Mouse (Mus musculus) gastrocnemius, adult 2 months (tissue): ENCODE data around the gene Derl3. TPM values are rescaled to one million over a fixed set of nuclear protein-coding genes. Genes with fewer than 3 reads are reported as not detected.

ENCODE experiments used
- DNase-seq: peaks from one replicate; pipeline ENCODE4 v3.0.0; 2022
- H3K27ac ChIP-seq: fragments of 200-600 bp; 2 replicates; pipeline ENCODE4 v1.8.1; 2022; ENCODE audit warnings: mild to moderate bottlenecking
- H3K4me3 ChIP-seq: fragments of 200-600 bp; 2 replicates; pipeline ENCODE4 v1.8.1; 2022; ENCODE audit warnings: mild to moderate bottlenecking, moderate library complexity
- CTCF ChIP-seq: fragments of 200-600 bp; IDR thresholded peaks from 2 replicates; pipeline ENCODE4 v1.8.1; 2022; ENCODE audit warnings: antibody characterized with exemption, mild to moderate bottlenecking, moderate library complexity
- intact Hi-C: fragments of 180-260 bp; cut with DNase I; formaldehyde crosslinking; loops from one replicate; pipeline ENCODE4 v1.15.1; 2025
- total RNA-seq, 2 experiments: library from RNA; stranded (reverse); gene quantifications; 2 replicates each; pipeline ENCODE4 v1.2.3; 2021

The Derl3 gene
- total RNA-seq, 2 experiments from 2014 or later, result 0.45 TPM; not detected in 1

DNA sequence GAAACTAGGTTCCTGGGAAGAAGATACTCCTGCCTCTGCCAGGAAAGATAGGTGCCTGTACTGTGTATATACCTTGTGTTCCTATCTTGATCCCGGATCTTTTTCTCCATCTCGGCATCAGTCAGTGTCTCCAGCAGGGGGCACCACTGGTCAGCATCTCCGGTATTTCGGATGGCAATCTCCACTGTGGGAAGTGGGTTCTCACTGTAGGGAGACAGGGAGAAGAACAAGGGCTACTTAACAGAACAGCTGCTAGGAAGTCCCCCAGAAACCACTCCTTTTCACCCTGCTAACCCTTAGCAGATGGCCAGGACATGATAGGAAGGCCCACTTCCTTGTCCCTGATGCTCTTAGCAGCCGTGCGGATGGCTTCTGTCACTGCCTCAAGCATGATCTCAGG, 4.2 kb downstream of the Derl3 start:
- H3K27ac ChIP-seq, result peak overlapping the region; percentile 90
- DNase-seq, result peak; percentile 85
- peak; percentile 83 for TF ChIP-seq CTCF
- no peak overlapping the region for H3K4me3 ChIP-seq
- intact Hi-C loops, result loop anchor here (1.0 to 5.0 kb wide), 2 partner anchors 40 to 54 kb away; partner anchors contain the start of gene Mmp11

DNA sequence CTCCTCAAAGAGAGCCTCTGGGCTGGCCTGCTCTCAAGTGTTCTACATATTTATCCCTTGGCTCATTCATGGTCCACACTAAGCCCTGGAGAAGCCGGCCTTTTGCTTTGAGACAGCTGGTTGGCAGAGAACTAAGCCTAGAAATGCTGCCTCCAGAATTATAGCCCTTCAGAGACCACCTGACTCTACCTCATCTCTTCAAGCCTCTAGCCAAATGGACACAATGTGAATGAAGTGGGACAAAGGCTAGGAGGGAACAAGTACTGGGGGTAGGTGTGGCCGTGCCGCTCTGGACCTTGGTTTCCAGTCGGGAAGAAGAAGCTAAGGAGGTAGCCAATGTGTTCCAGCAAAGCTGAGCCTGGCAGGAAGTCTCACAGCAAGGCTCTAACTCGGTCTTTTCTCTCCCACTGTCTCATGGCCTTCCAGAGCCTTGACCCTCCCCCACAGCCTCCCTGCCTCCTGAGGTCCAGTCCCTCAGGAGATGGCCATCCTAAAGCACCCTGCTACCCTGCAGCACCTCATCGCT, 4.9 kb downstream of the Derl3 start:
- DNase-seq, result no peak
- Histone ChIP-seq H3K4me3 (no peak overlapping the region), H3K27ac (peak overlapping the region; percentile 90)
- intact Hi-C loops, result loop anchor here (2.0 to 5.0 kb wide), 2 partner anchors 19 to 39 kb away; partner anchors contain the start of gene Mmp11
- no peak for TF ChIP-seq CTCF

DNA sequence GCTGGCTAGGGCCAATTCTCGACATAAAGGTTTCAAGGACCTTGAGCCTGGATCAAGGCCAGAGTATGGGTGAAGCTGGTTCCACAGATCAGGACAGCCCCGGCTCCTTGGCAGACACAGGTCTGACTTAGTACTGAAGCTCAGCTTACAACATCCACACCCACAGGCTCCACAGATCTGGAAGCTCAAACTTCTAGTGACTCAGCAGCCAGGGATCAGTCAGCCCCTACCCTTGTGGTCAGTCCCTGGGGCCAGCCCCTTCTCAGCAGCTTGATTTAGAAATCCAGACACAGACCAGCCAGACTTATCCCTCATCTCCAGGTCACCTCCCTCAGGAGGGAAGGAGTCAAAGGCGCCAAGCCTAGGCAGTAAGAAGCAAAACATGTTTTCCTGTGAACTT, 5.6 kb downstream of the Derl3 start:
- DNase-seq, result peak; percentile 87
- intact Hi-C loops, result loop anchor here (2.0 to 5.0 kb wide), 2 partner anchors 18 to 38 kb away; partner anchors contain the start of gene Mmp11
- Histone ChIP-seq H3K27ac (peak overlapping the region; percentile 90), H3K4me3 (no peak overlapping the region; the same call in 1 of the 2 replicates)
- TF ChIP-seq CTCF, result no peak

DNA sequence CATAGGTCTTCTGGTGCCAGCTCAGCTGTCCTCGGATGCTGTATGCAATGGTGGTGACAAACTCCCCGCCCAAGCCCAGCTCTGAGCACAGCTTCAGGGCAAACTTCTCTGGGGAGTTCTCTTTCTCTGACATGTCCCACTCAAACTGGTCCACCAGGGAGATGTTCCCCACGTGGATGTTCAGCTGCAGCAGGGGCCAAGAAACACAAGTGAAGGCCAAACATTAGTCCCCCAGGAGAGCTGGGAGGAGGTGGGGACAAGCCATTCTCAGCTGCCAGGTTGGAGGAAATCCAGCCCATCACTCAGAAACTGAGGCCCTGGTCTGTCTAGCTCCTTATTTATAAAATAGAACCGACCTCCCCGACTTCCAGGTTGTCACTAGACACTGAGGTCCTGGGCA, 11.2 kb downstream of the Derl3 start:
- Histone ChIP-seq H3K4me3 (no peak overlapping the region), H3K27ac (peak overlapping the region; percentile 48)
- intact Hi-C loops, result no loop called here
- DNase-seq, result no peak
- no peak for TF ChIP-seq CTCF

DNA sequence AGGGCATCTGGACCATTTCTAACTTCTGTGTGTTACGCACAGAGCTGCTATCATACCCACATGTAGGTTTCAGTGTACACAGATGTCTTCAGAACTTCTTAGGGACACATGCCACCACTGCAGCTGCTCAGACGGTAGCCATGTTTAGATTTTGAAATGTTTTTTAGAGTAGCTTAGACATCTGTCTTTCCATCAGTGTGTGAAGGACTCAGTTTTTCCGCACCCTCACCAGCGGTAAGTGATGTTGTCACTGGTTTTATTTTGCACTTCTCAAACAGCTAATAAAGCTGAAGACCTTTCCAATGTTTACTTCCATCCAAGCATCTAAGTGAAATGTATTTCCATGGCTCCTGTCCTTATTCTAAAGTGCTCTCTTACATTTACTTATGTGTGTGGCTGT, 13.7 kb downstream of the Derl3 start:
- H3K4me3 ChIP-seq, result no peak overlapping the region
- no peak for TF ChIP-seq CTCF
- H3K27ac ChIP-seq, result no peak overlapping the region
- no peak for DNase-seq
- intact Hi-C loops, result no loop called here

DNA sequence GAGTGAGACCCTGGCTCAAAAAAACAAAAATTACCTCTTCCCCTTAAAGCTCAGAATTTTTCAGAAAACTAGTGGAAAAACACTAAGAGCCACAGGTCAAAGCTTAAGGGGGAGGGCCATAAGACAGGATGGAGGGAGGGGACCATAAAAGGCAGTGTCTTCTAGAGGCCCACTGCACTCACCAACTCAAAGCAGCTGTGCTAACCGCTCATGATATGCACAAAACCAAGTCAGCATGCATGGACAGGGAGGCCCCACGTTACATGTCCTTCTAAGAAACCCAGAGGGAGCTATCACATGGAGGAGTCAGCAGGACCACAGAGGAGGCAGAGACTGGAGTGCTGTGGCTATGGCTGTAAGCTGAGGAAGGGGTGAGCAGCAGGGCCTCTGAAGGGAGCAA, 17.5 kb downstream of the Derl3 start:
- intact Hi-C loops, result no loop called here
- TF ChIP-seq CTCF, result no peak
- peak overlapping the region; percentile 57 for H3K27ac ChIP-seq
- no peak for DNase-seq
- H3K4me3 ChIP-seq, result no peak overlapping the region

DNA sequence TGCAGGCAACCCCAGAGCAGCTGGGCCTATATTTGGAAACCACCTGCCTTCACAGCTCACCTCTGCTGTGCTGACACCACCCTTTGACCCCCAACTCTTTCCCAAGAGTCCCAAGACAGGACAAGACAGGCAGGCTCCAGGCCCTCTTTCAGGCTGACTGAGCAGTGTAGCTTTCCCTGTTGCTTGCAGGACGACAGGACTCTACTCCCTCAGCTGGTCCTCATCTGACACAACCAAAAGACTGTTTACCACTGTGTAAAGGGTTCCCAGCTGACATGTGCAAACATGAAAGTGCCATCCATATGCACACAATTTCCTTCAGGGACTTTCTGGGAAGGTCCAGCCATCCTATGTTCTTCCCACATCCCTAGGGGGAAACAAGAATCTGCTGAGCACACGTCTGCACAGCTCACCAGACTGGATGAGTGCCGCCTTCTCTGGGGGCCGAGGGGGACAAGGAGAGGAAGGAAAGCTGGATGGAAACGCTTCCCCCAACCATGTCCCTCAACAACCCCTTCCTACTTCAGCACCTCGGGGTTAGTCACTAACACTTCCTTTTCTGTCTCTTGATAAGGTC, 19.9 kb downstream of the Derl3 start:
- TF ChIP-seq CTCF, result no peak
- H3K4me3 ChIP-seq, result no peak overlapping the region
- H3K27ac ChIP-seq, result peak overlapping the region; percentile 41
- DNase-seq, result no peak
- intact Hi-C loops, result no loop called here

DNA sequence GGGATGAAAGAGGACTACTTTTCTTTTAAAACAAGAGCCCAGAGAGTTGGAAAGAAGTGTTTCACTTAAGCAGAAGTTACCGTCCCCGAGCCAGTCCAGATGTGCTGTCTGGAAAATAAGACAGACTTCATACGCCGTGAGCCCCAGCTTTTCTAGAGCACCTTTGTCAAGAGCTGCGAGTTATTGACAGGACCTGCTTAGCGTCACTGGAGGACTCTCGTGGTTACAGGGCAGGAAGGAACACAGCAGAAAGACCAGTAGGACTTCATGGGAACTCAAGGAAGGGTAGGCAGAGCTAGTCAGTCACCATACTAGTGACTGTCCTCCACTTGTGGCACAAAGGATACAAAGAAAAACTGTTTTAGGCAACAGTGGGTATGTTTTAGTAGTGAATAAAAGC, 22.3 kb downstream of the Derl3 start:
- intact Hi-C loops, result no loop called here
- peak overlapping the region; percentile 53 for H3K27ac ChIP-seq
- no peak for DNase-seq
- TF ChIP-seq CTCF, result no peak
- H3K4me3 ChIP-seq, result peak overlapping the region; percentile 45; the same call in 1 of the 2 replicates

DNA sequence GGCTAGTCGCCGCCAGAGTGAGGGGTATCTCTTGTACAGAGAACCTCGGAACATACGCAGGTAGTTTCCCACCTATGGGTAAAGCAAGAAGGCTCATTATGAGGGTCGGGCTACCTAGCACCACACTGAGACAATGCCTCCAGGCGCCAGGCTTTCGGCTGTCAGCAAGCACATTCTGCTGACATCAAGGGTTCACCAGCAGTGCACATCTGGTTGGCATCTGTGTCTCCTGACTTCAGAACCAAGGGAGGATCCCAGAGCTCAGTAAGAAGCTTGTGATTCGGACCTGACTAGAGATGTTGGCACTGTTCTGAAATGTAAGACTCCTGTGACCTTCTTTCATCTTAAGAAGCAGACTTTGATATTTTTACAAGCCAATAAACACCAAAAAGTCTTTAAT, 23.6 kb downstream of the Derl3 start:
- Histone ChIP-seq H3K4me3 (no peak overlapping the region), H3K27ac (0 out of 2 replicates have a peak overlapping the region, but pooled peaks have one; percentile 21)
- intact Hi-C loops, result loop anchor here (2.0 kb wide), 1 partner anchor 18 kb away; no protein-coding TSS in a partner anchor
- no peak for TF ChIP-seq CTCF
- no peak for DNase-seq

DNA sequence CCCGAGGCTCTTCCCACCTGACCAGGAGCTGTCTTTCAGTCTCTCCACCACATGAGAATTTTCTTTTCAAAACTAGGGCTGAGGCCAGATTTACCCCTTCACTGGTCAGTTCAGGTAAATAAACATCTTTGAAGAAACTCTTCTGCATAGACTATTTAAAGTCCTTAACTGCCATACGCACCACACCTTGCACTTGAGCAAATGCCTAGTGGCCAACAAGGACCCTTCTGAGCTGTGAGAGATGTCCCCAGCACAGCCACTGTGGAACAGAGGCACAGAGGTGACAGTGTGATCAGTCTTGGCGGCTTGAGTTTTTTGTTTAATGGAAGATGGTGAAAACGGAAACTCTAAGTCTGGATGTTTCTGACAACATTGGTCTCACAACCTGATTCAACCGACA, 25.8 kb downstream of the Derl3 start:
- Histone ChIP-seq H3K27ac (no peak overlapping the region), H3K4me3 (no peak overlapping the region)
- no peak for DNase-seq
- intact Hi-C loops, result no loop called here
- no peak for TF ChIP-seq CTCF

DNA sequence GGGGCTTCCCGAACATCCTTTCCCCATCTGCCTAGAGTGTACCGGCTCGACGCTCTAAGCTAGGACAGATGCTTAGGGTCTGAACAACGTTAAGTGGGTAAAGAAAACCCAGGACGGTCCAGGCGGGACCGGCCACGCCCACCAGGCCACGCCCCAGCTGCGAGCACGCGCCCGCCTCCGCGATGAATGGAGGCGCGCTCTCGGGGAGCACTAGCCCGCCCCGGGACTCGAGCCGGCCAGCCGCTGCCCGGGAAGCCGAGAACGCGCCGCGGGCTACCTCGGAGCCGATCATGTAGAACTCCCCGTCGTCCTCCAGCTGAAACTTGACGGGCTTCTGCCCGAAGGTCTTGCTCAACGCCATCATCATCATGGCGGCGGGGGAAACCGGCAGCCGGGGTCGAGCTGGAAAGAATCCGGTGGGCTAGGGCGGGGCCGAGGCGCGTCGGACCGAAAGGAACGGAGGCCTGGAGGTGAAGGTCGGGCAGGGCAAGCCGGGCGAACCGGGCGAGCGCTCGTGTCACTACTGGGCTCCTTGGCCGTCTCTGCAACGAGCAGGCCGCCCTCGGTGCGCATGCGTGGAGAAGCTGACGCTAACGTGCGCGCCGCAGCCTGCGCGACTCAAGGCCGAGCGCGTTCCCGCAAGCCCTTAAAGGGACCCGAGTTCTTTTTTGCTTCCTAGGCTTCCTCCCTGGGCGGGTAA, 28.0 kb downstream of the Derl3 start, which contains the start of gene Smarcb1:
Gene Smarcb1, minus strand, starts transcription at position 592 of the 700 bp plus-strand sequence.
- intact Hi-C loops, result no loop called here
- Histone ChIP-seq H3K4me3 (peak within 1 kb of the TSS; percentile 99), H3K27ac (peak within 1 kb of the TSS; percentile 96)
- DNase-seq, result peak; percentile 97
- no peak for TF ChIP-seq CTCF

DNA sequence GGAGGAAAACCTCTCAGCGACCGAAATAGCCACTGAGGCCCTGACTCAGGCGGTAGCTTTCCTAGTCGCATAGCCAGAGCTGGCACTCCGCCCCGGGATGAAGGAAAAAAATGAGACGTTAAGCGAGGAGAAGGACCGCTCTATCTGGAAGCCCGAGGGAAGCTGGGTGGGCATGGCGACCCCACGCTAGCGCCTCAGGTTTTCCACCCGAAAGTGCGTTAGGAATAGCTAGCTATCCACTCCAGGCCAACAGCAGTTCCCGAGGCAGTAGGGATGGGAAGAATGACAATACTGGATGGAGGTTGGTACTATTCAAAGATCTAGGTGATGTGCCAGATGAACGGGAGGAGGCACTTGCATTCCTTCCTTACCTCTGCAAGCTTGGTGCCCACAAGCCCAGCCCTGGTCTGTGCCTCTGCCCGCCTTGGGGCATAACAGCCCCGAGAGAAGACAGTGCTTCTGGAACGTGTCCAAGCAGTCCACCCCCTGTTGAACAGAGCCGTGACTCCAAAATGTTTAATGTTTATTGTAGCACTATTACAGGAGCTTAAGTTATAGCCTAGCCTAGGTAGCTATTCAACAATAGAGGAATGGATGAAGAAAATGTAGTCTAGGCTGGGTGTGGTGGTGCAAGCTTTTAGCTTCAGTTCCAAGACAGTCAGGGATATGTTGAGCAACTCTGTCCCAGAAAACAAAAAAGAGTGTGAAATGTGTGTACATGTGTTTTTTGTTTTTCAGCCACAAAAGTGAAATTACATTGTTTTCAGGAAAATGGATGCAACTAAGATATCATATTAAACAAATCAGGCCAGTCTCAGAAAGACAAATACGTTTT, 28.7 kb downstream of the Derl3 start:
- no peak for DNase-seq
- Histone ChIP-seq H3K4me3 (peak overlapping the region; percentile 99), H3K27ac (peak overlapping the region; percentile 96)
- intact Hi-C loops, result no loop called here
- TF ChIP-seq CTCF, result no peak
